Mouse (Mus musculus) liver, embryonic 11.5 days (tissue): Measurements from ENCODE around the gene Dnajc5g. TPM values are rescaled to one million over a fixed set of nuclear protein-coding genes. Genes with fewer than 3 reads are reported as not detected.

Source experiments
- ATAC-seq: fragments of 200-750 bp; cut with Nextera tagmentation; replicated peaks from 2 replicates; pipeline ENCODE4 v1.8.0; 2017; ENCODE audit warnings: moderate number of reproducible peaks, mild to moderate bottlenecking, moderate TSS enrichment, moderate library complexity; ENCODE audit not compliant: low FRiP score
- DNase-seq: peaks from one replicate; pipeline ENCODE4 v3.0.0-alpha.2; 2017; ENCODE audit warnings: low spot score
- H3K27ac ChIP-seq: fragments of 300-500 bp; sonication (generic); 2 replicates; pipeline ENCODE4 v1.5.1; 2014; ENCODE audit warnings: mild to moderate bottlenecking, low read depth, low read length, control low read depth
- H3K27me3 ChIP-seq: fragments of 300-500 bp; sonication (generic); replicated peaks from 2 replicates; pipeline ENCODE4 v1.6.1; 2014; ENCODE audit warnings: low read length, mixed read lengths; ENCODE audit not compliant: control insufficient read depth, insufficient read depth
- H3K36me3 ChIP-seq: fragments of 300-500 bp; sonication (generic); 2 replicates; pipeline ENCODE4 v1.6.1; 2014; ENCODE audit warnings: mild to moderate bottlenecking, low read length, moderate library complexity, mixed read lengths; ENCODE audit not compliant: control insufficient read depth, insufficient read depth
- H3K4me1 ChIP-seq: fragments of 300-500 bp; sonication (generic); replicated peaks from 2 replicates; pipeline ENCODE4 v1.6.1; 2014; ENCODE audit warnings: low read length, mixed read lengths; ENCODE audit not compliant: control insufficient read depth, insufficient read depth
- H3K4me2 ChIP-seq: fragments of 300-500 bp; sonication (generic); 2 replicates; pipeline ENCODE4 v1.6.1; 2014; ENCODE audit warnings: mild to moderate bottlenecking, control low read depth, moderate library complexity
- H3K4me3 ChIP-seq: fragments of 300-500 bp; sonication (generic); 2 replicates; pipeline ENCODE4 v1.5.1; 2014; ENCODE audit warnings: low read depth, low read length, control low read depth
- H3K9ac ChIP-seq: fragments of 300-500 bp; sonication (generic); 2 replicates; pipeline ENCODE4 v1.6.1; 2014; ENCODE audit warnings: low read depth, low read length, control low read depth
- H3K9me3 ChIP-seq: fragments of 300-500 bp; sonication (generic); 2 replicates; pipeline ENCODE4 v1.6.1; 2016; ENCODE audit warnings: low read length, inconsistent platforms, mixed read lengths; ENCODE audit not compliant: control insufficient read depth
- WGBS: fragments of 180-500 bp; shearing (Covaris S2); extraction: QIAGEN DNeasy Blood & Tissue Kit; methylation state at CpG from one replicate; pipeline ENCODE4 v1.1.7; 2014; 5-methylcytosine and 5-hydroxymethylcytosine counted together
- polyA plus RNA-seq: library from polyadenylated mRNA; unstranded; fragments of >200 nt; fragmentation: Nextera tagmentation; extraction: Ambion mirVana; gene quantifications from 2 replicates; pipeline ENCODE4 v1.2.1, GENCODE M21; 2014

Gene Dnajc5g
- polyA plus RNA-seq, 1 experiment from 2014 or later: not detected

- Histone ChIP-seq H3K9ac (no peak overlapping the region), H3K4me2 (peak overlapping the region; percentile 43), H3K9me3 (no peaks in the 10 kb centered on the region), H3K36me3 (peaks cover 16% of the 10 kb centered on the region), H3K27me3 (peaks cover 5% of the 10 kb centered on the region), H3K4me1 (peaks cover 11% of the 10 kb centered on the region), H3K4me3 (no peak overlapping the region), H3K27ac (no peak overlapping the region)
- 15% methylated on average over 5 of the region's 5 CpGs for WGBS
- ATAC-seq (peak; percentile 60), DNase-seq (peak; percentile 57)
These were observed 23.7 kb upstream of the Dnajc5g start for GRCm38 (mm10) chr5:31082355-31082754.

- Histone ChIP-seq H3K4me2 (peak overlapping the region; percentile 43), H3K4me1 (peaks cover 11% of the 10 kb centered on the region), H3K9ac (no peak overlapping the region), H3K27me3 (peaks cover 10% of the 10 kb centered on the region), H3K36me3 (peaks cover 9% of the 10 kb centered on the region), H3K27ac (no peak overlapping the region), H3K9me3 (no peaks in the 10 kb centered on the region), H3K4me3 (no peak overlapping the region)
- DNase-seq (no peak), ATAC-seq (no peak)
- WGBS: 8% methylated on average over 12 of the region's 12 CpGs
These were observed 23.0 kb upstream of the Dnajc5g start for GRCm38 (mm10) chr5:31082935-31083625.

- no peak overlapping the region for H3K4me3 ChIP-seq
- no peak overlapping the region for H3K4me2 ChIP-seq
- H3K9ac ChIP-seq: no peak overlapping the region
- WGBS: 26% methylated on average over 8 of the region's 8 CpGs
- H3K4me1 ChIP-seq: peaks cover 11% of the 10 kb centered on the region
- H3K27ac ChIP-seq: no peak overlapping the region
- H3K27me3 ChIP-seq: peaks cover 18% of the 10 kb centered on the region
- ATAC-seq: no peak
- no peaks in the 10 kb centered on the region for H3K9me3 ChIP-seq
- H3K36me3 ChIP-seq: peaks cover 2% of the 10 kb centered on the region; the same call in 1 of the 2 replicates
- no peak for DNase-seq
These were observed 22.1 kb upstream of the Dnajc5g start for GRCm38 (mm10) chr5:31083949-31084348.

- Histone ChIP-seq H3K4me3 (no peak overlapping the region), H3K4me1 (peaks cover 11% of the 10 kb centered on the region), H3K4me2 (no peak overlapping the region), H3K36me3 (no peaks in the 10 kb centered on the region), H3K27ac (no peak overlapping the region), H3K9ac (no peak overlapping the region), H3K27me3 (peaks cover 45% of the 10 kb centered on the region), H3K9me3 (no peaks in the 10 kb centered on the region)
- 25% methylated on average over 7 of the region's 7 CpGs for WGBS
- no peak for ATAC-seq
- DNase-seq: no peak
These were observed 19.5 kb upstream of the Dnajc5g start for GRCm38 (mm10) chr5:31086606-31087005.

GRCm38 (mm10) chr5:31087131-31087530 is 19.0 kb upstream of the Dnajc5g start:
- DNase-seq (no peak), ATAC-seq (no peak)
- Histone ChIP-seq H3K36me3 (no peaks in the 10 kb centered on the region), H3K27ac (no peak overlapping the region), H3K4me1 (peaks cover 11% of the 10 kb centered on the region), H3K9me3 (no peaks in the 10 kb centered on the region), H3K4me2 (no peak overlapping the region), H3K9ac (no peak overlapping the region), H3K4me3 (no peak overlapping the region), H3K27me3 (peaks cover 50% of the 10 kb centered on the region)
- WGBS: 81% methylated on average over 2 of the region's 2 CpGs

GRCm38 (mm10) chr5:31092231-31092975 is 13.7 kb upstream of the Dnajc5g start:
- Histone ChIP-seq H3K4me1 (peaks cover 6% of the 10 kb centered on the region; the same call in 1 of the 2 replicates), H3K4me3 (peak overlapping the region; percentile 46), H3K36me3 (no peaks in the 10 kb centered on the region), H3K4me2 (peak overlapping the region; percentile 72), H3K9me3 (no peaks in the 10 kb centered on the region), H3K27ac (no peak overlapping the region), H3K9ac (no peak overlapping the region), H3K27me3 (peaks cover 95% of the 10 kb centered on the region)
- DNase-seq: no peak
- no peak for ATAC-seq
- WGBS: 4% methylated on average over 42 of the region's 53 CpGs

- no peaks in the 10 kb centered on the region for H3K36me3 ChIP-seq
- no peak overlapping the region for H3K9ac ChIP-seq
- peaks cover 6% of the 10 kb centered on the region; the same call in 1 of the 2 replicates for H3K4me1 ChIP-seq
- H3K4me2 ChIP-seq: peak overlapping the region; percentile 72
- no peaks in the 10 kb centered on the region for H3K9me3 ChIP-seq
- DNase-seq: peak; percentile 64
- WGBS: 2% methylated on average over 54 of the region's 54 CpGs
- H3K27me3 ChIP-seq: peaks cover 89% of the 10 kb centered on the region
- peak overlapping the region; percentile 46 for H3K4me3 ChIP-seq
- ATAC-seq: peak; percentile 69
- H3K27ac ChIP-seq: no peak overlapping the region
These were observed 12.7 kb upstream of the Dnajc5g start for GRCm38 (mm10) chr5:31093151-31094041.

- Histone ChIP-seq H3K4me1 (peaks cover 6% of the 10 kb centered on the region; the same call in 1 of the 2 replicates), H3K36me3 (no peaks in the 10 kb centered on the region), H3K4me2 (peak overlapping the region; percentile 72), H3K27ac (no peak overlapping the region), H3K9me3 (no peaks in the 10 kb centered on the region), H3K27me3 (peaks cover 88% of the 10 kb centered on the region), H3K9ac (no peak overlapping the region), H3K4me3 (peak overlapping the region; percentile 26; the same call in 1 of the 2 replicates)
- ATAC-seq (no peak), DNase-seq (peak; percentile 39)
- 3% methylated on average over 29 of the region's 29 CpGs for WGBS
These were observed 11.8 kb upstream of the Dnajc5g start for GRCm38 (mm10) chr5:31094100-31094798.
